Mouse (Mus musculus) CH12F3 (cell line): ENCODE measurements around the gene Tmprss9.

Experiments
- in situ Hi-C: fragments of 300-500 bp; cut with MboI; formaldehyde crosslinking; loops from 2 replicates; pipeline ENCODE4 v1.14.3; 2020; ENCODE audit warnings: low sequenced_read_pairs

The Tmprss9 gene

GRCm38 (mm10) chr10:80935698-80936097, 64.0 kb downstream of the Tmprss9 start:
- in situ Hi-C loops: no loop called here

GRCm38 (mm10) chr10:80936135-80936809, 64.6 kb downstream of the Tmprss9 start:
- in situ Hi-C loops: no loop called here

- in situ Hi-C loops: no loop called here
Measured at GRCm38 (mm10) chr10:80936810-80937164, 65.1 kb downstream of the Tmprss9 start.

- in situ Hi-C loops: no loop called here
Measured at GRCm38 (mm10) chr10:80937646-80938045, 66.0 kb downstream of the Tmprss9 start.

- in situ Hi-C loops: no loop called here
Measured at GRCm38 (mm10) chr10:80938831-80939550, 67.3 kb downstream of the Tmprss9 start.

GRCm38 (mm10) chr10:80939671-80940070, 68.0 kb downstream of the Tmprss9 start:
- in situ Hi-C loops: no loop called here

- in situ Hi-C loops: no loop called here
Measured at GRCm38 (mm10) chr10:80940320-80940987, 68.8 kb downstream of the Tmprss9 start.

GRCm38 (mm10) chr10:80940988-80941347, 69.3 kb downstream of the Tmprss9 start:
- in situ Hi-C loops: no loop called here

GRCm38 (mm10) chr10:80942919-80943318, 71.3 kb downstream of the Tmprss9 start:
- in situ Hi-C loops: no loop called here

GRCm38 (mm10) chr10:80943701-80944100, 72.1 kb downstream of the Tmprss9 start:
- in situ Hi-C loops: no loop called here

GRCm38 (mm10) chr10:80944231-80944630, 72.6 kb downstream of the Tmprss9 start:
- in situ Hi-C loops: no loop called here

- in situ Hi-C loops: no loop called here
Measured at GRCm38 (mm10) chr10:80946684-80947437, 75.2 kb downstream of the Tmprss9 start.

- in situ Hi-C loops: no loop called here
Measured at GRCm38 (mm10) chr10:80947802-80948201, 76.2 kb downstream of the Tmprss9 start.

- in situ Hi-C loops: no loop called here
Measured at GRCm38 (mm10) chr10:80948570-80948969, 76.9 kb downstream of the Tmprss9 start.

GRCm38 (mm10) chr10:80949081-80949480, 77.4 kb downstream of the Tmprss9 start:
- in situ Hi-C loops: no loop called here
